Mouse (Mus musculus) CH12.LX (cell line): ENCODE measurements around the gene Khk.

Experiments used
- BHLHE40 ChIP-seq: IDR thresholded peaks from 2 replicates; pipeline ENCODE4 v1.6.1; 2011; ENCODE audit warnings: mild to moderate bottlenecking, low read depth, low read length, improper control_type of control experiment
- CTCF ChIP-seq, 2 experiments: IDR thresholded peaks in 1 of 2; conservative IDR thresholded peaks in 1 of 2; 2 replicates each; pipeline ENCODE4 v1.5.1; 2011 to 2012; ENCODE audit warnings: low read depth in 2 of 2, low read length in 2 of 2, improper control_type of control experiment in 1 of 2, inconsistent platforms in 1 of 2, mild to moderate bottlenecking in 1 of 2, moderate library complexity in 1 of 2
- HCFC1 ChIP-seq: IDR thresholded peaks from 2 replicates; pipeline ENCODE4 v1.6.1; 2012; ENCODE audit warnings: low read depth, mild to moderate bottlenecking, inconsistent platforms, low read length, improper control_type of control experiment
- JUN ChIP-seq: IDR thresholded peaks from 2 replicates; pipeline ENCODE4 v1.6.1; 2011; ENCODE audit warnings: low read depth, mild to moderate bottlenecking, low read length, improper control_type of control experiment, moderate library complexity; ENCODE audit not compliant: insufficient read depth
- KAT2A ChIP-seq: IDR thresholded peaks from 2 replicates; pipeline ENCODE4 v1.6.1; 2012; ENCODE audit warnings: low read length, improper control_type of control experiment, inconsistent platforms; ENCODE audit not compliant: insufficient replicate concordance
- MAZ ChIP-seq: IDR thresholded peaks from 2 replicates; pipeline ENCODE4 v1.6.1; 2012; ENCODE audit warnings: low read depth, mild to moderate bottlenecking, inconsistent platforms, low read length, improper control_type of control experiment, moderate library complexity
- MEF2A ChIP-seq: IDR thresholded peaks from 2 replicates; pipeline ENCODE4 v1.6.1; 2014; ENCODE audit warnings: low read depth, mild to moderate bottlenecking, inconsistent platforms, low read length, improper control_type of control experiment, borderline replicate concordance
- POLR2A ChIP-seq: IDR thresholded peaks from 2 replicates; pipeline ENCODE4 v1.6.1; 2011; ENCODE audit warnings: low read depth, mild to moderate bottlenecking, improper control_type of control experiment, low read length
- RAD21 ChIP-seq: IDR thresholded peaks from 2 replicates; pipeline ENCODE4 v1.6.1; 2011; ENCODE audit warnings: low read depth, mild to moderate bottlenecking, low read length, improper control_type of control experiment, moderate library complexity
- ZNF384 ChIP-seq: IDR thresholded peaks from 2 replicates; pipeline ENCODE4 v1.6.1; 2012; ENCODE audit warnings: low read depth, low read length, improper control_type of control experiment, inconsistent platforms

- no peak for TF ChIP-seq HCFC1
- TF ChIP-seq POLR2A = no peak
- no peak for TF ChIP-seq RAD21
- TF ChIP-seq ZNF384 = no peak
- TF ChIP-seq MEF2A = no peak
- TF ChIP-seq CTCF (conservative IDR thresholded peaks at IDR 0.05 in 1 of 2, IDR thresholded peaks at IDR 0.05 in 1 of 2; ENCODE audit: low read depth in 2 of 2, low read length in 2 of 2) = no peak
- TF ChIP-seq MAZ = no peak
- TF ChIP-seq BHLHE40 = no peak
- TF ChIP-seq KAT2A = no peak
- TF ChIP-seq JUN = no peak
Measured at GRCm38 (mm10) chr5:30910481-30910880, 10.8 kb upstream of the Khk start.
